Mouse (Mus musculus) ES-E14 (cell line): ENCODE measurements around the gene Fam168b. TPM values are rescaled to one million over a fixed set of nuclear protein-coding genes. Genes with fewer than 3 reads are reported as not detected.

Experiments
- DNase-seq: peaks from one replicate; pipeline ENCODE4 v3.0.0-alpha.2; 2013; ENCODE audit warnings: low read depth, low spot score
- H3K27ac ChIP-seq: 2 replicates; pipeline ENCODE4 v1.5.1; 2012; ENCODE audit warnings: low read depth, mild to moderate bottlenecking, low read length, moderate library complexity, mixed read lengths; ENCODE audit not compliant: poor library complexity, insufficient read depth, severe bottlenecking
- H3K36me3 ChIP-seq: 2 replicates; pipeline ENCODE4 v1.6.1; 2012; ENCODE audit warnings: mild to moderate bottlenecking, low read length, moderate library complexity, mixed read lengths; ENCODE audit not compliant: control insufficient read depth, poor library complexity, insufficient read depth, severe bottlenecking
- H3K4me1 ChIP-seq, 2 experiments: fragments of 150-350 bp in 1 of 2; sonication (generic) in 1 of 2; 2 replicates each; pipeline ENCODE4 v1.6.1; 2012; ENCODE audit warnings: low read length in 2 of 2, mild to moderate bottlenecking in 1 of 2, mixed read lengths in 1 of 2; ENCODE audit not compliant: control insufficient read depth in 2 of 2, insufficient read depth in 2 of 2, poor library complexity in 1 of 2
- H3K4me3 ChIP-seq, 2 experiments: fragments of 150-350 bp in 1 of 2; sonication (generic) in 1 of 2; 2 replicates each; pipeline ENCODE4 v1.5.1; 2012; ENCODE audit warnings: low read length in 2 of 2, low read depth in 1 of 2, mild to moderate bottlenecking in 1 of 2, mixed read lengths in 1 of 2; ENCODE audit not compliant: insufficient read depth in 1 of 2, poor library complexity in 1 of 2, severe bottlenecking in 1 of 2
- H3K9ac ChIP-seq: 2 replicates; pipeline ENCODE4 v1.6.1; 2012; ENCODE audit warnings: low read depth, mild to moderate bottlenecking, low read length, mixed read lengths; ENCODE audit not compliant: poor library complexity, insufficient read depth, severe bottlenecking
- H3K9me3 ChIP-seq: fragments of 150-350 bp; sonication (generic); 2 replicates; pipeline ENCODE4 v1.6.1; 2012; ENCODE audit warnings: low read depth, mild to moderate bottlenecking, low read length; ENCODE audit not compliant: control insufficient read depth, insufficient read depth
- CHD2 ChIP-seq: IDR thresholded peaks from 2 replicates; pipeline ENCODE4 v1.6.1; 2014; ENCODE audit warnings: mild to moderate bottlenecking, low read depth, low read length, inconsistent platforms
- HCFC1 ChIP-seq: IDR thresholded peaks from 2 replicates; pipeline ENCODE4 v1.6.1; 2012; ENCODE audit warnings: low read length, inconsistent platforms, borderline replicate concordance; ENCODE audit not compliant: insufficient read depth
- MAFK ChIP-seq: IDR thresholded peaks from 2 replicates; pipeline ENCODE4 v1.6.1; 2014; ENCODE audit warnings: mild to moderate bottlenecking, low read depth, low read length, inconsistent platforms; ENCODE audit not compliant: insufficient read depth
- ZC3H11A ChIP-seq: IDR thresholded peaks from 2 replicates; pipeline ENCODE4 v1.6.1; 2012; ENCODE audit warnings: low read depth, mild to moderate bottlenecking, inconsistent platforms, low read length, borderline replicate concordance
- ZNF384 ChIP-seq: IDR thresholded peaks from 2 replicates; pipeline ENCODE4 v1.6.1; 2012; ENCODE audit warnings: low read depth, low read length, inconsistent platforms
- in situ Hi-C, 2 experiments: fragments of 600-800 bp; cut with MboI; formaldehyde crosslinking; loops; one replicate each; pipeline ENCODE4 v1.15.1; 2025; ENCODE audit warnings: low sequenced_read_pairs in 2 of 2, inconsistent platforms in 1 of 2; ENCODE audit not compliant: unreplicated experiment in 2 of 2
- total RNA-seq: library from RNA; depleted of rRNA; stranded (reverse); fragments of 300-350 nt; gene quantifications from 2 replicates; pipeline ENCODE4 v1.2.3, GENCODE M21; 2012

The Fam168b gene
- total RNA-seq, 1 experiment, result 36.1 TPM

DNA sequence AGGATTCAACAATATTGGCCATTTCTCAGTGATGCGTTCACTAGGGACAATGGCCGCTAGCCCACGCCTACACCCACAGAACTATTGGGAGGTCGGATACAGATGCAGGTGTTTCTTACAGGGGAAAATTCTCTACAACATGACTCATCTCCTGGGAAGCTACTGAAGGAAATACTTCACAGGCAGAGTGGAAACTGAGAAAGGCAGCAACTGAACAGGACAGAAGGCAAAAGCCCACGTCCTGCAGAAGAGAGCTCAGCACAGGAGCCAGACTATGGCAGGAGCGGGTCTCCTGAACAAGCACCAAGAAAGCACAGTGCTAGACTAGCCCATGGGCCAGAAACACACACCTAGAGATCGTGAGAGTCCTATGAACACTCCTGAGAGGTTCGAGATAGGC lies 18.7 kb downstream of the Fam168b start:
- H3K36me3 ChIP-seq, result peaks cover 22% of the 10 kb centered on the region

DNA sequence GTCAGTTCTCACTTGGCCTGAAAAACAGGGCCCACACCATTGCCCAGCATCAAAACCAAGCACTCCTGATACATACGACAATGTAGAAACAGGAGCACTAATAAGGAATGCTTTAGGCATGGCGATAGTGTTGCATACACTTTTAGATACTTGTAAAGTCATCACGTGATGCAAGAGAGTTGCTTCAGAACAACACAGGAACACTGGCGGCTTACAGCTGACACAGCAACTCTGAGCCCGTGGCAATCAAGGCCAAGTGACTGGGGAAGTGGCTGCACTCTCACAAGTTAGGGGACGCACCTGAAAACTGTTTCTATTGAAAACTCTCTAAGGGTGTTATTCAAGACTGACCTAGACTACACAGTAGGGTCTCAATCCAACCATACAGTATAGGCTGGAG lies 19.5 kb downstream of the Fam168b start:
- DNase-seq, result no peak
- in situ Hi-C loops, result no loop called here
- Histone ChIP-seq H3K36me3 (peaks cover 22% of the 10 kb centered on the region), H3K4me1 (peaks cover 0 to 1% of the 10 kb centered on the region in 2 experiments; a peak in 1 of 4 replicates), H3K9me3 (no peaks in the 10 kb centered on the region), H3K9ac (no peak overlapping the region), H3K27ac (no peak overlapping the region), H3K4me3 (no peak overlapping the region)
- TF ChIP-seq MAFK, result peak; percentile 32; the same call in 1 of the 2 replicates
- TF ChIP-seq ZNF384, result no peak

More for the DNA sequence above, 18.7 kb downstream of the Fam168b start:
- Histone ChIP-seq H3K4me3 (no peak overlapping the region), H3K9ac (no peak overlapping the region), H3K27ac (no peak overlapping the region), H3K9me3 (no peaks in the 10 kb centered on the region), H3K4me1 (peaks cover 0 to 1% of the 10 kb centered on the region in 2 experiments; a peak in 1 of 4 replicates)
- TF ChIP-seq ZNF384 (no peak), ZC3H11A (no peak), CHD2 (no peak), HCFC1 (no peak), MAFK (no peak)
- no peak for DNase-seq
- in situ Hi-C loops, result no loop called here

DNA sequence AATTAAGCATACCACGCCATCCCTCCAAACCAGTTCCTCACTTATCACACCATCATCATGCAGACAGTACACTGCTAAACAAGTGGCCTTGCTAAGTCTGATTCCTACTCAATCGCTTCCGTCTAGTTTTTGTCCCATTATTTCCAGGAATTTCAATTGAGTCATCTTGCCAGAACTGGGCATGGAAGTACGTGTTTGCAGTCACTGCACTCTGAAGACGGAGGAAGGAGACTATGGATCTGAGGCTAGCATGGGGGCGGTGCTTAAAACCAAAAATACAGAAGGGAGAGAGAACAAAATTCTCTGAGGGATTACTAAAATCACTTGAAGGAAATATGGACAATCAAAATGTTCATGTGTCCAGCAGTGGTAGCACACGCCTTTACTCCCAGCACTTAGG lies 20.1 kb downstream of the Fam168b start:
- no peak for DNase-seq
- peaks cover 28% of the 10 kb centered on the region for H3K36me3 ChIP-seq
- H3K27ac ChIP-seq, result no peak overlapping the region
- no peak overlapping the region for H3K4me3 ChIP-seq
- TF ChIP-seq MAFK (no peak), ZNF384 (no peak), ZC3H11A (no peak), CHD2 (no peak), HCFC1 (no peak)
- H3K4me1 ChIP-seq, result peaks cover 0 to 1% of the 10 kb centered on the region in 2 experiments; a peak in 1 of 4 replicates
- in situ Hi-C loops, result no loop called here
- no peaks in the 10 kb centered on the region for H3K9me3 ChIP-seq
- no peak overlapping the region for H3K9ac ChIP-seq

DNA sequence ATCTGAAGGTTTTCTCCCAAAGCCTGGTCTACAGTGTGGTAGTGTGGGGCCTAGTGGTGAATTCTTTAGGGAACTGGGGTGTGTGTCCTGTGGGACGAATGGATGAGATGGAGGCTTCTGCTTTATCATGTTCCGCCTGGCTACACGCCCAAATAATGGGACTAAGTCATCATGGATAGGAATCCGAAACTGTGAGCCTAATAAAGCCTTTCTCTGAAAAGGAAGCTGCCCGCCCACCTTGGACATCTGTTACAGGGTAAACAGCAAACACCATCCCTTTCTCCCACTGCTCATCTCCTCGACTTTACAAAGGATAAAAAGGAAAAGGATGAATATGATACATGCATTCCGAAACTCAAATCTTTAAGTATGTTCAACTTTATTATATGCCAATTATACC lies 20.9 kb downstream of the Fam168b start:
- Histone ChIP-seq H3K4me1 (peaks cover 0 to 1% of the 10 kb centered on the region in 2 experiments; a peak in 1 of 4 replicates), H3K9me3 (no peaks in the 10 kb centered on the region), H3K4me3 (no peak overlapping the region), H3K9ac (no peak overlapping the region), H3K36me3 (peaks cover 33% of the 10 kb centered on the region), H3K27ac (no peak overlapping the region)
- in situ Hi-C loops, result no loop called here
- TF ChIP-seq HCFC1 (no peak), MAFK (no peak)
- DNase-seq, result no peak

DNA sequence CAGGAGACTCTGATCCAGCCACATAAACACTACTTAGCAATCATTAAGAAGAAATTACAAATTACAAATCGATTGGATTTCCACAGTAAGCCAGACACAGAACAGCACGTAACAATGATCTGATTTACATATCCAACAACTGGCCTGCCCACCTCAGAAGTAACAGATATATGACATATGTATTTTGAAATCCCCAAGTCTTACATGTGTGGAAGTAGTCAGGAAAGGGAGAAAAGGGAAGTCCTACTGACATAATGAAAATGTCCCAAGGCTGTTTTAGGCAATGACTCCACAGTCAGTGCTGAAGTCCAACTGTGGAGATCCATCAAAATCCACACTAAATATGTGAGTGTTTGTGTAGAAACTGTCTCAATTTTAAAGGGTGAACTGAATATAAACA lies 21.5 kb downstream of the Fam168b start:
- Histone ChIP-seq H3K4me1 (peaks cover 0 to 1% of the 10 kb centered on the region in 2 experiments; a peak in 1 of 4 replicates), H3K4me3 (no peak overlapping the region), H3K27ac (no peak overlapping the region), H3K36me3 (peaks cover 39% of the 10 kb centered on the region), H3K9ac (no peak overlapping the region), H3K9me3 (no peaks in the 10 kb centered on the region)
- DNase-seq, result no peak
- TF ChIP-seq HCFC1, result no peak
- TF ChIP-seq MAFK, result no peak
- no peak for TF ChIP-seq ZC3H11A
- no peak for TF ChIP-seq CHD2
- no peak for TF ChIP-seq ZNF384
- in situ Hi-C loops, result no loop called here
